Mouse (Mus musculus): Measurements from ENCODE around the gene Aqr.
"Not testable (repeated sequence)": the region's sequence is repeated elsewhere in the genome, so short reads cannot be mapped to it uniquely, and the experiment has no call there.

Gene Aqr

GRCm38 (mm10) chr2:114186924-114187323, at the start of gene Aqr:
TSS of gene Aqr (minus strand) at chr2:114187024.
- not testable (repeated sequence) for DNase-seq (ENCODE audit: low read depth, low spot score)

- DNase-seq (ENCODE audit: low read depth, low spot score): no peak
Observed at GRCm38 (mm10) chr2:114236566-114236965, 49.7 kb upstream of the Aqr start.

GRCm38 (mm10) chr2:114235584-114235983, 48.8 kb upstream of the Aqr start:
- no peak for DNase-seq (ENCODE audit: low read depth, low spot score)

DNA sequence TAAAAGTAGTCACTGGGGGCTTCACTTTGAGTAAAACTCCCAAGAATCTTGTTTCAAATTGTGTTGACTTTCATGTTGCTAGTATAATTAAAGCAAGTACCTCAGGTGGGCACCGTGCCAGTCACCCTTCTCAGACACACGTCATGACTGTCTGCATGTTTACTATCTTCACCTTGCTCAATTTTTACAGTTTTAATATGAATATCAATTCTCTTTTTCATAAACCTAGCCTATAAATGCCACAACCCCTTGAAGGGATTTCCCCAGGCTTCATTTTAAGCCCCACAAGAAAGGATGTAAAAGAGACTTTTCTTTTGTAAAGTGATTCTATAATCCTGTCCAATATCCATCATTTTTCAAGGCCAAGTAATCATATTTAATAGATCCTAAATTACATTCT, 44.4 kb upstream of the Aqr start:
- no peak for DNase-seq (ENCODE audit: low read depth, low spot score)

GRCm38 (mm10) chr2:114228672-114229071, 41.8 kb upstream of the Aqr start:
- no peak for DNase-seq (ENCODE audit: low read depth, low spot score)

GRCm38 (mm10) chr2:114205036-114205435, 18.2 kb upstream of the Aqr start:
- no peak for DNase-seq (ENCODE audit: low read depth, low spot score)

DNA sequence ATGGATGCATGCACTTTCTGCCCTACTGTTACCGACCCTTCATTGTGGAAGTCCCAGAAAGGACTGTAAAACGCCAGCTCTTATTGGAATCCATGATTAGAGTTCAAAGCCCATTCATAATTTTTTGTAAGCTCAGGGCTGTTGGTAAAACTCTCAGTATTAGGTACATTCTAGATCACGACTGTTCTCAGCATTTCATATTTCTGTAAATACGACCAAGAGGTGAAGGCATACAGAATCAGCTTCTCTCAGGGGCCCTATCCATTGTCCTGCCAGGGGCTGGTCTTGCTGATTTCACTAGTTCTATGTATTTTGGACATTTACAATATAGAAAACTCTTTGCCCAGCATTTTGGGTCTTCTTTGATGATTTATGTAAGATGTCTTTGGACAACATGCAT, 14.8 kb upstream of the Aqr start:
- no peak for DNase-seq (ENCODE audit: low read depth, low spot score)

GRCm38 (mm10) chr2:114200932-114201559, 14.2 kb upstream of the Aqr start, which contains the start of gene Zfp770:
TSS of gene Zfp770 (minus strand) at chr2:114201469.
- DNase-seq (ENCODE audit: low read depth, low spot score): peak; percentile 87

GRCm38 (mm10) chr2:114196421-114196820, 9.6 kb upstream of the Aqr start:
- DNase-seq (ENCODE audit: low read depth, low spot score): no peak

- DNase-seq (ENCODE audit: low read depth, low spot score): no peak
Observed at GRCm38 (mm10) chr2:114177802-114178733, 8.8 kb downstream of the Aqr start.

GRCm38 (mm10) chr2:114174651-114175484, 12.0 kb downstream of the Aqr start:
- DNase-seq (ENCODE audit: low read depth, low spot score): peak; percentile 79

DNA sequence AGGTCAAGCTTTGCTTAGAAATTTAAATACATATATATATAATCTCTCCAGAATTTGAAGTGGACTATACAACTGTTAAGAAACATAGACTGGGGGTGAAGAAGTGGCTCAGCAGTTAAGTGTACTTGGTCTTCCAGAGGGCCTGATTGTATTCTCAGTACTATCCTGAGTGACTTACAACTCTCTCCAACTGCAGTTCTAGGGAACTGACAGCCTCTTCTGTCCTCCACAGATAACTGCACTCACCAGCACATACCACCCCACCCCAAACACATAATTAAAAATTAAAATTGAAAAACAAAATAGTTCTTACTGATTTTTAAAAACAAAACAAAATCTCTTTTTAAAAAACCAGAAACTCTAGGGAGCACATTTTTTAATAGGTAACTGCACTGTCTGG, 13.6 kb downstream of the Aqr start:
- no peak for DNase-seq (ENCODE audit: low read depth, low spot score)

- DNase-seq (ENCODE audit: low read depth, low spot score): no peak
Observed at GRCm38 (mm10) chr2:114167837-114168236, 19.0 kb downstream of the Aqr start.

DNA sequence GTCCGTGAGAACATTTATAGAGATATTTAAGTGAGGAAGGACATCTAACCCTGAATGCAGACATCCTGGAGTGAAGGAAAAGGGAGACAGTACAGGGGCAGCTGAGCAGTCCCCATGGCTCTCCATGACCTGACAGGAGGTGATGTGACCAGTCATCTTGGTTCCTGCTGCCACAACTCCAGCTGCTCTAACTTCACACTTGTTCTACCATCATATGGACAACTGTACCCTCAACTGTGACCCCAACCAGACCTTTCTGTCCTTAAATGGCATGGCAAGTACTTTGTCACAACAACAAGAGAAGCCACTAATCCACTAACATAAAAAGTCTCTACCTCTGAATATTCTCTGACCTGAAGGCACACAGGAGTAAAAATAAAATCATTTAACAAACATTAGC, 24.8 kb downstream of the Aqr start:
- DNase-seq (ENCODE audit: low read depth, low spot score): no peak

DNA sequence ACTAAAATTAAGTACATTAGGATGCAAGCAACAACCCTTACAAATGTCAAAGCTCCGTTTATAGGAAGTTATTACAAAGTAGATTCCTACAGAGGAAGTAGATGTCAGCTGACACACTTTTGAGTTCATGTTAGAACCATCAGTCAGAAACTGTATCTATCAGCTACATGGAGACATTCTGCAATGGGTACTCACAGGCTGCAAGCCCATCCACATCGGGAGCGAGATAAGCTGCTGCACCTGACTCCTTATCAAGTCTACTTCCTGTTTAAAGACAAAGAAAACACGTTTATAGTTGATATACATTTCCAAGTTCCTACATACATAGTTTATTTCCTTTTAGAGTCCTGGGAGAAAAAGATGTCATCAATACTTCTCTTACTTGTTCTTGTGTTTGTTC, 29.5 kb downstream of the Aqr start:
- no peak for DNase-seq (ENCODE audit: low read depth, low spot score)

GRCm38 (mm10) chr2:114156639-114157038, 30.2 kb downstream of the Aqr start:
- DNase-seq (ENCODE audit: low read depth, low spot score): no peak

DNA sequence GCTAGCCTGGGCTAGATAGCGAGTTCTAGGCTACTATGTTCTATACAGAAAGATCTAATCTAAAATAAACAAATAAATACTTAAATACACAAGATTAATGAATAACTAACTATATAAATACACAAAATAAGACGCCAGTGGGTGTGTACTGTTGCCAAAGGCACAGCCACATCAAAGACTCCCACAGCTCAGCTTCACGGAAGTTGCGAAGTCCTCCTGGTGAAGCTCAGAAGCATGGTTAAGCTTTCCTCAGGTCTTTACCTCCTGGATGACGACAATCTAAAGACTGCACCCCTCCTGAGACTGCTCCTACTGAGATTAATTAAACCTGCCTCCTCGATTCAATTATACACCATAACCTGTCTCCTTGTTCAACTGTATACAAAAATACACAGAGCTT, 33.6 kb downstream of the Aqr start:
- DNase-seq (ENCODE audit: low read depth, low spot score): no peak

DNA sequence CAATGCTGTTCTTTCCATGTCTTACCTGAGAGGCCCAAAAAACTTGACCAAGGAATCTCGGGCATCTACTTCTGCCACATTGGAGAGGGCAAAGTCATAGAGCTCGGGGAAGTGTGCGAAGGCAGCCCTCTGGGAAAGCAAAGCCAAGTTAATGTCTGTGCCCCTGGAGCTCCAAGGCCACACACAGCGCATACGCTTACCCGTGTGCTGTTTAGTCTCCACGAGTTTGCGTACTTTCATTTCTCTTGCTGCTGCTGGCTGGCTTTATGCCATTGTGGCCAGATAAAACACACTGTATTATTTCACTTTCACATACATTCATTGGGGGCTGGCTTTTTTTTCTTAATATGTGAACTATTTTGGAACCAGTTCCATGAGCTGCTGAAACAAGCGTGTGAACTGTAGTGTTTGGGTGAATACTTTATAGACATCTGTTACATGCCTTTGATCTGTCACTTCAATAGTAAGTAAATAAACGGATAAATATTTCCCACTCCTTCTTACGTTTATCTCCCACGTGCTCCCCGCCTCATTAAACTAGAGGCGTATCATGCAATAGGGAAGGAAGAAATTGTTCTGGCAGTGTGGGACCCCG, 39.9 kb downstream of the Aqr start:
- no peak for DNase-seq (ENCODE audit: low read depth, low spot score)

GRCm38 (mm10) chr2:114145315-114145801, 41.5 kb downstream of the Aqr start:
- peak; percentile 50 for DNase-seq (ENCODE audit: low read depth, low spot score)

DNA sequence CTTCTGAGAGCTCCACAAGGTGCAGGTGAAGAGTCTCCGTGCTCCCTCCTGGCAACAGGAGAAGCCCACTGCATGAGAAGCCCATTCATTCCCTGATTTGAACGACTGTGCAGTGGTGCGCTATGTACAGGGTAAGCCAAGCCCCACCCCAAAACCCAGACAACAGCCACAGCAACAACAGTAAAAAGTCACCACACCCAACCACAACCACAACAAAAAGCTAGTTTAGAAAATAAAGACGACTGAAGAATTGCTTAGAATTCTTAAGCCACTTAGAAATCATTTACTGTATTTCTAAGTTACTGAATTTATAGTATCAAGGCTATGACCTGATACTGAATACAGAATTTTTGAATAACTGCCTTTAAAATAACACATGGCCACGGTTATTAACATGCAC, 41.9 kb downstream of the Aqr start:
- DNase-seq (ENCODE audit: low read depth, low spot score): no peak

- DNase-seq (ENCODE audit: low read depth, low spot score): no peak
Observed at GRCm38 (mm10) chr2:114143842-114144241, 43.0 kb downstream of the Aqr start.
